Mouse (Mus musculus): ENCODE measurements around the gene Bmp2.

The Bmp2 gene

DNA sequence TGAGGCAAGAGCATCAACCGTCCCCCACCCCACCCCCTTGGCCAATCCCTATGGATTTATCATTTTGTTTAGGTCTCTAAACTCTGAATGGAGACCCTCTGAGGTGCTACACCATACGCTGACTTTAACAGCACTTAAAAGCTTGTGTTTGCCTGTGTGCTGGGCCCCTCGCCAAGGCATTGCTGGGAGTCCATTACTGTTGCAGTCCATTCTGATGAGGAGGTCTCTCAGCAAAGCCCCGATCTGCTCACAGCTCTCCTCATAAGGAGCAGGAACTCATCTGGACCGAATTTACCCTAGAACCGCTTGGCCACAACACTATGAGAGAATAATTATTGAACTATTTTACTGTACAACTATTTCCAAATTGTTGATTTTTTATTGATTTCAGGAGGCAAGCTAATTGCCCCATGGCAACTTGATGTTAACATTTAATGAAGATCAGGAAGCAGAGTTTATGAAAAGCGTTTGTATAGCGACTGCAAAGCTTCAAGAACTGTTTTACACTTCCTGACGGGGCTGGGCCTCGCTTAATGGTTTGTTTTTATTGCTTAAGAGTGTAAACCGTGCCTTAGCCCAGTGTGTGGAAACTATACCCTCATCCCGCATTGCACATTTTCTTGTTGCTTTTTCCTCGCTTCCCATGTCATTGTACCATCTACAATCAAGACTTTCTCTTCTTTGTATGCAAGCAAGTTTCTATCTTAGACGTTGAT lies 14.2 kb downstream of the Bmp2 start:
- DNase-seq = no peak

DNA sequence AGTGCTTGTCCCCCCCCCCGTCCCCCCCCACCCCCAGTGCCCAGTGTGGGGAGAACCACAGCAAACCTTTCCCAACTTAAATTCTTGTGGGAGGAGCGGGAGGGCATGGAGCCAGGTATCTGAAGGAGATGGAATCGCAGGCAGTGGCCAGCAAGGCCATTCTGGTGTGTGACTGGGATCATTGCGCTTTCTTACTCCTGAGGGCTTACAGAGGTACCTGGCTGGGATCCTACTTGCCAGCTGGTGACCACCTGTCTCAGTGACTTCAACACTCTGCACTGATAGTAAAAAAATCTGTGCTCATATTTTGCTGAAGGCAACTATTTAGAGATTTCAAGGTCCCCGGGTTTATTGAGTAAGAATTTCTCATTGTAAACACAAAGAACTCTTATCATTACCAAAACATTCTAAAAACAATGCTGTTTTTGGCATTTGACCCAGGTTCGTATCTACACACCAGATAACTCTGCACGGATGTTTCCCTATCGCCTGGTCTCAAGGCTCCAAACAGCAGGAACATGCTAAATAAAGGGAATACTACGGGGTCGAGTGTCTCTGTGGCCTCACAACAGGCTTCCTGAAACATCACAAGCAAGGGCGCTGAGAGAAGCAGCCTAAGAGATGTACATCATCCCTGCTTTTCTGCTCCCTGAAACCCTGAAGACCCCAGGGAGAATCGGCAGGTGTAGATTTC lies 39.8 kb downstream of the Bmp2 start:
- peak; percentile 43 to 49 for DNase-seq
